Mouse (Mus musculus) kidney, embryonic 16.5 days (tissue): ENCODE results near the gene Gm28635. TPM values are rescaled to one million over a fixed set of nuclear protein-coding genes. Genes with fewer than 3 reads are reported as not detected.

Experiments
- ATAC-seq: fragments of 200-750 bp; cut with Nextera tagmentation; 2 replicates; pipeline ENCODE4 v1.8.0; 2017; ENCODE audit warnings: moderate TSS enrichment; ENCODE audit not compliant: low FRiP score, low TSS enrichment
- H3K27ac ChIP-seq: fragments of 300-500 bp; sonication (generic); 2 replicates; pipeline ENCODE4 v1.5.1; 2014; ENCODE audit warnings: low read length
- H3K27me3 ChIP-seq: fragments of 300-500 bp; sonication (generic); 2 replicates; pipeline ENCODE4 v1.6.1; 2014; ENCODE audit warnings: low read length, control low read depth, mixed read lengths; ENCODE audit not compliant: insufficient read depth
- H3K36me3 ChIP-seq: fragments of 300-500 bp; sonication (generic); 2 replicates; pipeline ENCODE4 v1.6.1; 2014; ENCODE audit warnings: low read length, control low read depth, mixed read lengths; ENCODE audit not compliant: insufficient read depth
- H3K4me1 ChIP-seq: fragments of 300-500 bp; sonication (generic); 2 replicates; pipeline ENCODE4 v1.6.1; 2014; ENCODE audit warnings: low read length, control low read depth, mixed read lengths; ENCODE audit not compliant: insufficient read depth
- H3K4me2 ChIP-seq: fragments of 300-500 bp; sonication (generic); replicated peaks from 2 replicates; pipeline ENCODE4 v1.6.1; 2014; ENCODE audit warnings: low read depth, low read length
- H3K4me3 ChIP-seq: fragments of 300-500 bp; sonication (generic); 2 replicates; pipeline ENCODE4 v1.5.1; 2014; ENCODE audit warnings: mild to moderate bottlenecking, low read length
- H3K9ac ChIP-seq: fragments of 300-500 bp; sonication (generic); replicated peaks from 2 replicates; pipeline ENCODE4 v1.6.1; 2014; ENCODE audit warnings: low read length
- H3K9me3 ChIP-seq: fragments of 300-500 bp; sonication (generic); 2 replicates; pipeline ENCODE4 v1.6.1; 2016; ENCODE audit warnings: low read length, control low read depth
- WGBS: fragments of 180-500 bp; shearing (Covaris S2); extraction: QIAGEN DNeasy Blood & Tissue Kit; methylation state at CpG from one replicate; pipeline ENCODE4 v1.1.7; 2014; 5-methylcytosine and 5-hydroxymethylcytosine counted together
- polyA plus RNA-seq: library from polyadenylated mRNA; unstranded; fragments of >200 nt; fragmentation: Nextera tagmentation; extraction: Ambion mirVana; gene quantifications from 2 replicates; pipeline ENCODE4 v1.2.1, GENCODE M21; 2015

Gene Gm28635
- polyA plus RNA-seq, 1 experiment from 2014 or later: not detected

DNA sequence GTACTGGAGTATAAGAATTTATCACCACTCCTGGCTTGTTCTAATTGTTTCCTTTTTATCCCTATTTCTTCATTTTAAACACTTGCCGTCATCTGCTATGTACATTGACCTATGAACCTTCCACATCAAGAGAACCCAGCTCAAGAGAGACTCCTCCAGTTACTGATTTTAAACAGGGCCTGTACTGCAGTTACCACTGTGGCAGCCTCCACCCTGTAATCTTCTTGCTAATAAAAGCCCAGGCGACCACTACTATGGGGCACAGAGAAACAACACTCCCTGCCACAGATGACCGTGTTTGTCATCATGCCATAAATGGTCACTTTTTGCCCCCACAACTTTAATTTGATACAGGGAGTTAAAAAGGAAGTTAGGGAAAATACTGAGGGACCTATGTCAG lies 50.8 kb downstream of the Gm28635 start:
- peak; percentile 60 for ATAC-seq
- H3K9ac ChIP-seq: no peak overlapping the region
- H3K9me3 ChIP-seq: no peaks in the 10 kb centered on the region
- peaks cover 8% of the 10 kb centered on the region for H3K36me3 ChIP-seq
- H3K4me2 ChIP-seq: no peak overlapping the region
- H3K4me1 ChIP-seq: peaks cover 22% of the 10 kb centered on the region
- no peak overlapping the region for H3K4me3 ChIP-seq
- 17% methylated on average over 3 of the region's 3 CpGs for WGBS
- no peaks in the 10 kb centered on the region for H3K27me3 ChIP-seq
- H3K27ac ChIP-seq: peak overlapping the region; percentile 51; the same call in 1 of the 2 replicates

DNA sequence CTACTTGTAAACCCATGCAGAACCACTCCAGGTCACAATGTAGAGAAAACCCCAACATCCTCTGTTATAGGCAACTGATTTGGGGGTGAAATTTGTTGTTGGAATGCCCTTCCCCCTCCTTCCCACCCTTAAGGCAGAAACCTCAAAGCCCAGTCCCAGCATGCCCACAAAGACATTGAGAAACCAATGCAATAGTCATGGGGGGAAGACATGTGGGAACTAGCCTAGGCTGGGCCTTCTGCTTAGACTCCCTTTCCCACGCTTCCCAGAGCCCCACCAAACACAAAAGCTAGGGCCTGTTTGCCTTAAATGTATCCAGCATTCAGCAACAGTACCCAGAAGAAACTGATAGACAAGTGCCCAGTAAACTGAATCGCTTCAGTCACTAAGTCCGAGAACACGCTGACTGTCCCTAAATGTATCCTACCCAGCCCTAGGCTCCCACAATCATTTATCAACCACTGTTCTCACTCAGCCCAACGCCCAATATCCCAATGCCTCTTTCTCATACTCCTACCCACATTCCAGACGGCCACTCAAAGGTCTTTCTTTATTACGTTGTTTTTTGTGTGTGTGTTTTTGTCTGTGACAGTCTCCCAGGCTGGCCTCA lies 51.4 kb downstream of the Gm28635 start:
- ATAC-seq: peak; percentile 8; the same call in 1 of the 2 replicates
- H3K27me3 ChIP-seq: no peaks in the 10 kb centered on the region
- no peak overlapping the region for H3K4me3 ChIP-seq
- no peaks in the 10 kb centered on the region for H3K9me3 ChIP-seq
- H3K9ac ChIP-seq: no peak overlapping the region
- WGBS: 53% methylated on average over 7 of the region's 7 CpGs
- peaks cover 8% of the 10 kb centered on the region for H3K36me3 ChIP-seq
- H3K27ac ChIP-seq: peak overlapping the region; percentile 8; the same call in 1 of the 2 replicates
- no peak overlapping the region for H3K4me2 ChIP-seq
- peaks cover 22% of the 10 kb centered on the region for H3K4me1 ChIP-seq

DNA sequence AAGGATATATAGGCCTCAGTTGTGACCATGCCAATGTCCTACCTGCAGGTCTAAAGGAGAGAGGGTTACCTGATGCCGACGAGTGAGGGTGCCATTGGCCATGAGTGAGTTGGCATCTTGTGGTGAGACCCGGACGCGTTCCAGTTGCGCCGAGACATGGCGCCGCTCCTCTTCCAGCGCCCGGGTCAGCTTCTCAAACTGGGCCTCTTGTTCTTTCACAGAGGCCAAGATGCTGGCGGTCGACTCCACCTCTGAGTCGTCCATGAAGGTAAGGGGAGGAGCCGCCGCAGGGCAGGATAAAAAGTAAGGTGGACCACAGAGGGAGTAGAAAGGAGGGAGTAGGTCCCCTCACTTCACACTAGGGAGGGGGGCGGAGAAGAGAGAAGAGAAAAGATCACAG lies 53.6 kb downstream of the Gm28635 start:
- H3K9me3 ChIP-seq: no peaks in the 10 kb centered on the region
- no peak overlapping the region for H3K9ac ChIP-seq
- no peak overlapping the region for H3K4me3 ChIP-seq
- H3K27me3 ChIP-seq: no peaks in the 10 kb centered on the region
- peaks cover 27% of the 10 kb centered on the region for H3K36me3 ChIP-seq
- WGBS: 95% methylated on average over 17 of the region's 17 CpGs
- H3K4me1 ChIP-seq: peaks cover 20% of the 10 kb centered on the region
- H3K4me2 ChIP-seq: no peak overlapping the region
- H3K27ac ChIP-seq: no peak overlapping the region
- 0 out of 2 replicates have a peak, but pooled peaks have one; percentile 25 for ATAC-seq

DNA sequence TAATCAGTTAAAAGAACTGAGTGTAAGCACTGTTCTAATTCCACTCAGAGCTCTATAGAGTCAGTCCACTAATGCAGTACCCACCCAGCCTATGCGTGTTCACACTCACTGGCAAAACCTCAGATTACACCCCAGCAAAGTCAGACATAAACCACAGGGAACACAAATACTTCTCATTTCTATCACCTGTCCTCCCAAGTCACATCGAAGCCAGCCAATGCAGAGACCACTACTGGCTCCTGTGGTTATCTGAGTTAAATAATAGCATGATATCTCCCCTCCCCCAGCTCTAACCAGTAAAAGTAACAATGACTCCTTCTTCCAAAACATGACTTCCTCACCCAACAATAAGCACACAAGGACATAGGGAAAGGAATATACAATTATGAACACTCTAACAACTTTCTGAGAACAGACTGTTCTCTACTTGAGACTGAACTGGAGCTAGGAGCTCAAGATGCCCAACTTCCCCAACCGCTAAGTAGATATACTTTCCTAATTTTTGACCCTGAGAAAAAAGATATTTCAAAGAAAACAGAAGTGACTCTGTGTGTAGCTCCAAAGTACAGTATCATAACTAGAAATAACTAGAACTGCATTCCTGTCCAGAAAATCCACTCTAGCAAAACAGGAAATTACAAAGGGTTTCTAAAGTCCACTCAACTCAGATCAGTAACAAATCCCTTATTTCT lies 54.3 kb downstream of the Gm28635 start:
- ATAC-seq: no peak
- H3K36me3 ChIP-seq: peaks cover 30% of the 10 kb centered on the region
- H3K4me3 ChIP-seq: no peak overlapping the region
- H3K27ac ChIP-seq: no peak overlapping the region
- H3K9me3 ChIP-seq: no peaks in the 10 kb centered on the region
- peaks cover 17% of the 10 kb centered on the region for H3K4me1 ChIP-seq
- 90% methylated on average over 3 of the region's 3 CpGs for WGBS
- H3K9ac ChIP-seq: no peak overlapping the region
- no peaks in the 10 kb centered on the region for H3K27me3 ChIP-seq
- H3K4me2 ChIP-seq: no peak overlapping the region

- no peak overlapping the region for H3K4me3 ChIP-seq
- H3K27ac ChIP-seq: no peak overlapping the region
- no peaks in the 10 kb centered on the region for H3K27me3 ChIP-seq
- peaks cover 30% of the 10 kb centered on the region for H3K36me3 ChIP-seq
- H3K4me2 ChIP-seq: no peak overlapping the region
- H3K4me1 ChIP-seq: peaks cover 12% of the 10 kb centered on the region
- no peaks in the 10 kb centered on the region for H3K9me3 ChIP-seq
- H3K9ac ChIP-seq: no peak overlapping the region
- WGBS: 79% methylated on average over 2 of the region's 2 CpGs
- no peak for ATAC-seq
These were observed 55.2 kb downstream of the Gm28635 start for GRCm38 (mm10) chr2:84622668-84623067.

GRCm38 (mm10) chr2:84619646-84620340 lies 58.0 kb downstream of the Gm28635 start:
- Histone ChIP-seq H3K4me2 (no peak overlapping the region), H3K27me3 (no peaks in the 10 kb centered on the region), H3K4me3 (no peak overlapping the region), H3K4me1 (no peaks in the 10 kb centered on the region; the same call in 1 of the 2 replicates), H3K9ac (no peak overlapping the region), H3K27ac (no peak overlapping the region), H3K36me3 (peaks cover 49% of the 10 kb centered on the region), H3K9me3 (no peaks in the 10 kb centered on the region)
- no peak for ATAC-seq
- 94% methylated on average over 21 of the region's 21 CpGs for WGBS

- Histone ChIP-seq H3K36me3 (peaks cover 50% of the 10 kb centered on the region), H3K4me3 (no peak overlapping the region), H3K27ac (peak overlapping the region; percentile 26), H3K9ac (no peak overlapping the region), H3K4me1 (no peaks in the 10 kb centered on the region; the same call in 1 of the 2 replicates), H3K27me3 (no peaks in the 10 kb centered on the region), H3K4me2 (no peak overlapping the region), H3K9me3 (no peaks in the 10 kb centered on the region)
- 63% methylated on average over 2 of the region's 2 CpGs for WGBS
- ATAC-seq: no peak
These were observed 58.9 kb downstream of the Gm28635 start for GRCm38 (mm10) chr2:84618914-84619313.

DNA sequence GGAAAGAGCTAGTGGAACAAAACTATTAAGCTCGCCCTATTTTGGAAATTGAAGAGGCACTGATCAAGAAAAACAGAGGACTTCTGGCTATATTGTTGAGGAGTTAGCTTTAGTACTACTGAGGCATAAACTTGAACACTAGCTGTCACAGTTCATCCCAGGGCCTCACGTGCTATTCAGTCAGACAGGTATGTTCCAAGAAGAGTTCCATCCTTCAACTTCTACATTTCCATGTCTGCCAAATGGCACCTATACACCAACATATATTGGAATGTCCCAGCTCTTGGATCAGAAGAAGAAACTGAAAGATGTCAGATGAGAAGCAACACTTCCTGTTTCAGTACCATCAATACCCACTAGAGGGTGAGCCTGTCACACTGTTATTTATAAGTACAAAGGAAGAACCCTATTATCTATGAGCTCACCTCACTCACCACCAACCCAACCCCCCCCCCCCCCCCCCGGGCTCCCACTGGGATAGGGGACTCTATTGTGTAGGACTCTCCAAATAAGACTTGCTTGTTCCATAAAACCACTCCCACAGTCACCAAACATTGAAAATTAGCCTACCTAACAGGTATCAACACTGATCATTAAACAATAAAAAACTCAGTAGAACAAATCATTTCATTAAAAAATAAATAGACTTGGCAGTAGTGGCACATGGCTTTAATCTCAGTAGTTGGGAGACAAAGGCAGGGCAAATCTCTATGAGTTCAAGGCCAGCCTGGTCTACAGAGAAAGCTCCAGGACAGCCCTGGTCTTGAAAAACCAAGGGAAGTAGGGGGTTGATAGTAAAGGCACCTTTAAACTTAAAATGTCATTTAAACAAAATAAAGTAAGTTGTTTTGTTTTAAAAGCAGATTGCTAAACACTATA lies 60.0 kb downstream of the Gm28635 start:
- no peaks in the 10 kb centered on the region for H3K9me3 ChIP-seq
- 0 out of 2 replicates have a peak, but pooled peaks have one; percentile 35 for ATAC-seq
- no peak overlapping the region for H3K27ac ChIP-seq
- peaks cover 60% of the 10 kb centered on the region for H3K36me3 ChIP-seq
- H3K4me1 ChIP-seq: no peaks in the 10 kb centered on the region
- no peak overlapping the region for H3K4me3 ChIP-seq
- H3K9ac ChIP-seq: no peak overlapping the region
- 68% methylated on average over 3 of the region's 3 CpGs for WGBS
- no peaks in the 10 kb centered on the region for H3K27me3 ChIP-seq
- H3K4me2 ChIP-seq: no peak overlapping the region

DNA sequence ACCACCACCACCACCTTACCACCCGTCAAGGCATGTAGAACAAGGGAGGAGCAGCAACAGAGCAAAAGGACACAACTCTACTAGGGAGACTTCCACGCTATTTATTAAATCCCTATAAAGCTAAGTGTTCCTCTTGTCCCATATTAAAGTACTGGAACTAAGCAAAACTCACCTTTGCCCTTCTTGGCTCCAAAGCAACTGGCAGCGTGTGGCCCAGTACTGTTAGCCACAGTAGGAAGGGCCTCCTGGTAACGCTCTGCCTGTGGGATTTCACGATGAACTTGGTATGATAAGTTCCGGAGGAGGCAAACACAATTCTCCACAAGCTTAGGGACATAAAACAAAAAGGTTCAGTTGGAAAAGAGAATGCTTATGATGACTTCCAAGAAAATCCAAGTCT lies 65.1 kb downstream of the Gm28635 start:
- Histone ChIP-seq H3K4me2 (no peak overlapping the region), H3K27ac (no peak overlapping the region), H3K4me1 (no peaks in the 10 kb centered on the region), H3K4me3 (no peak overlapping the region), H3K9me3 (no peaks in the 10 kb centered on the region), H3K27me3 (no peaks in the 10 kb centered on the region), H3K36me3 (peaks cover 80% of the 10 kb centered on the region), H3K9ac (no peak overlapping the region)
- ATAC-seq: no peak
- WGBS: 95% methylated on average over 6 of the region's 6 CpGs
